Mouse (Mus musculus) embryo, embryonic 9.5 days (tissue): ENCODE measurements around the gene Dydc2.

Source experiments
- DNase-seq: peaks from one replicate; pipeline ENCODE4 v3.0.0-alpha.2; 2017; ENCODE audit errors: extremely low spot score

Gene Dydc2

GRCm38 (mm10) chr14:41035146-41035798 is 33.7 kb downstream of the Dydc2 start:
- DNase-seq = peak; percentile 72

- DNase-seq = peak; percentile 74
Observed at GRCm38 (mm10) chr14:41033135-41034110, 35.6 kb downstream of the Dydc2 start.

GRCm38 (mm10) chr14:41030989-41031513 is 38.0 kb downstream of the Dydc2 start:
- DNase-seq = no peak

GRCm38 (mm10) chr14:41029303-41029702 is 39.7 kb downstream of the Dydc2 start:
- DNase-seq = no peak

- no peak for DNase-seq
Observed at GRCm38 (mm10) chr14:41025594-41026284, 43.3 kb downstream of the Dydc2 start.

GRCm38 (mm10) chr14:41025087-41025486 is 43.9 kb downstream of the Dydc2 start:
- no peak for DNase-seq

GRCm38 (mm10) chr14:41021246-41021645 is 47.8 kb downstream of the Dydc2 start:
- no peak for DNase-seq

- DNase-seq = no peak
Observed at GRCm38 (mm10) chr14:41017460-41017859, 51.5 kb downstream of the Dydc2 start.

GRCm38 (mm10) chr14:41014701-41015240 is 54.2 kb downstream of the Dydc2 start:
- no peak for DNase-seq

- DNase-seq = peak; percentile 88
Observed at GRCm38 (mm10) chr14:41013630-41014613, 55.1 kb downstream of the Dydc2 start, which contains the start of gene Fam213a. Gene Fam213a (minus strand): TSS chr14:41013788.

- no peak for DNase-seq
Observed at GRCm38 (mm10) chr14:41013143-41013542, 55.9 kb downstream of the Dydc2 start.

- no peak for DNase-seq
Observed at GRCm38 (mm10) chr14:41011916-41012315, 57.1 kb downstream of the Dydc2 start.

GRCm38 (mm10) chr14:41008138-41008537 is 60.9 kb downstream of the Dydc2 start:
- DNase-seq = no peak

GRCm38 (mm10) chr14:41007641-41008040 is 61.4 kb downstream of the Dydc2 start:
- DNase-seq = no peak

GRCm38 (mm10) chr14:41006899-41007298 is 62.1 kb downstream of the Dydc2 start:
- DNase-seq = no peak

- no peak for DNase-seq
Observed at GRCm38 (mm10) chr14:41006263-41006662, 62.7 kb downstream of the Dydc2 start.

- no peak for DNase-seq
Observed at GRCm38 (mm10) chr14:41005716-41006115, 63.3 kb downstream of the Dydc2 start.

- peak; percentile 50 for DNase-seq
Observed at GRCm38 (mm10) chr14:41004201-41005141, 64.5 kb downstream of the Dydc2 start.

GRCm38 (mm10) chr14:41001576-41001975 is 67.4 kb downstream of the Dydc2 start:
- no peak for DNase-seq
